Mouse (Mus musculus) lung, adult 18-20 months (tissue): ENCODE measurements around the gene Pwwp2a.
A peak's percentile ranks its signal among the peaks of the same experiment; 100 is the strongest.

ENCODE experiments used
- DNase-seq, 2 experiments: peaks; one replicate each; pipeline ENCODE4 v3.0.0; 2022; ENCODE audit warnings: mixed read lengths in 2 of 2

Pwwp2a gene

DNA sequence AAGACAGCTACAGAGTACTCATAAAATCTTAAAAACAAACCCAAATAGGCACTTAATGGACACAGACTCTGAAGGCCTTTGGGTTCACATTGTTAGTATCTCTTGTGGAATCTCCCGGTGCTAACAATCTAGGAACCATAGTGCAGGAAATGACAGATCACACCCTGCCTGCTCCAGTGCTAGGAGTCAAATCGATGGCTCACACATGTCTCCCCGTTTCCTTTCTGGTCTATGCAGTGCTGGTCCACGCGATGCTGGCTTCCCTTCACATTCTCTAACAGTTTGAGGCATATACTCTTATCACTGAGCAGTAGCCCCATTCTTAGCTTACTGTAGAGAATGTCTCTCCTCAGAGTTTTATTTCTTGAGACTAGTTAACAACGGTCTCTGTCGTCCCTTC, 46.0 kb downstream of the Pwwp2a start:
- no peak for DNase-seq

DNA sequence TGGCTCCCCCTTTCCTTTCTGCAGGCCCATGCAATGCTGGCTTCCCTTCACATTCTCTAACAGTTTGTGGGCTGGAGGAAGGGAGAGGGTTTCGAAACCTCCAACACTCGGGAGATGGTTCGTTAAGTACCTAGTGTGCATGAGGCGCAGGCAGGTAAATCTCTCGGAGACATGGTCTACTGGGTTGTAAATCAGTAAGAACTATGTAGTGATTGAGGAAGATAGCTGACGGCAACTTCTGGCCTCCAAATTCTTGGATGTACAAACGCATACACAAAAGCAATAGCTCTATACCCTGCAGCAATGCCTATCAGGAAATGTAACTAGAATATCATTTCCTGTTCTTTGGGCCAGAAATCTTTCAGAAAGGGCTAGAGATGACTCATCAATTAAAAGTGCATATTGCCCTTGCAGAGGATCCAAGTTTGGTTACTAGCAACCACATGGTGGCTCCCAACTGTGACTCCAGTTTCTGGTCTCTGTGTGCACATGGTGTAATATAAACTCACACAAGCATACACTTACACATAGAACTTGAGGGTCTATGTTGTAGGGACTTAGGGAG, 47.0 kb downstream of the Pwwp2a start:
- no peak for DNase-seq

DNA sequence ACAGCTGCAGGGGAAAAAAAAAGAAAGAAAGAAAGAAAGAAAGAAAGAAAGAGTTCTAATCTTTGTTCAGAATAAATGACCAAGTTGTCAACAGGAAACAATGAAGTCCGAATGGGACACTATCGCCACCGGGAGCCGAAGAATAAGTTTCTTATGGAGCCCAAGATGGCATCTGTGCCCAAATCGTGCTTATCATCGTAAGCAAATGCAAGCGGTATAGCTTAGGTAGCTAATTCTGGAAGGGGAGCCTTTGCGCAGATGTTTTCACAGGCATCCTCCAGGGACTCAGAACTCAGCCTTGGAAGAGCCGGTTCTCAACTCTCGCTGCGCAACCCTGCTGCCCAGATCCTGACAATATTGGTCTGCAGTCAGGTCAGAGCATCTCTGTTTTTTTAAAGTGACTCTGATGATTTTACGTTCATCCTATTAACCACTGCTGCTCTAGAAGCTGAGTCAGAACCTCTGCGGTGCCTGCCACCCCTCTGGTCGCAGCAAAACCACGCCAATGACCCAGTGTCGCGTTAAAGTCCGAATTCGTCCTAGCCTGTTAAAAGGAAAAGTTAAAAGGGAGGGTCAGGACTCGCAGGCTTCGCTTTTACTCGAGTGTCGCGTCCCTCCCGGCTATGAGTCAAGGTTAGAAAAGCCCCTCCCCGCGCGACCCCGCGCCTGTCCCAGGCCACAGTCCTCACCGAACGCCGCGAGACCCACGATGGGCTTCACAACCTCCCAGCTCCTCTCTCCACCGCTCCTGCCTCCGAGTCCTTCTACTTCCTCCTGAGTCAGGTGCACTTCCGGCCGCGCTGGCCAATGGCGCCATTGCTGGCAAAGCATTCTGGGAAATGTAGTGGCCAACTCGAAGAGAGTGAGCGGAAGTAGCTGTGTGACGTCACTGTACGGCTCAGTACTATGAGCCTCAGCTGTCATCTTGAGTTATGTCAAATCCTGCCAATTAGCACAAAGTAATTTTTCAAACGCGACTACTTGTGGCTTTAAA, 65.7 kb downstream of the Pwwp2a start, which contains the start of gene Ttc1:
Ttc1 (minus strand) TSS at position 776 of the 994 bp plus-strand sequence.
- DNase-seq = peak; percentile 97 to 99

GRCm38 (mm10) chr11:43751542-43751941, 69.7 kb downstream of the Pwwp2a start:
- no peak for DNase-seq

DNA sequence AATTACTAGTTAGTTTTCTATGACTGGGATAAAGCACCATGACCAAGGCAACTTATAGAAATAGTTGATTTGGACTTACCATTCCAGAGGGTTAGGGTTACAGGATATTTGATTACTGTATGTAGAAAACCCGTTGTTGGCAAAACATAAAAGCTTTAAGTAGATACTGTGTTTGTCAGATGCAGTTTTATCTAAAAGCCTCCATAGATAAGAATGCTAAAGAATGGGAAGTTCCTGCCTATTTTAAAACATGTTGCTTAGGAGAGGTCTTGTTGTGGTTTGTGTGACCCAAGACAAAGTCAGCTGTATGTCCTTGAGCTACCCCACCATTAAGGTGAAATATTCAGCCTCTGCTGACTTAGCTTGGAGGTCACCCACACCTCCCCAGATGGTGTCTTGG, 72.8 kb downstream of the Pwwp2a start:
- no peak for DNase-seq

DNA sequence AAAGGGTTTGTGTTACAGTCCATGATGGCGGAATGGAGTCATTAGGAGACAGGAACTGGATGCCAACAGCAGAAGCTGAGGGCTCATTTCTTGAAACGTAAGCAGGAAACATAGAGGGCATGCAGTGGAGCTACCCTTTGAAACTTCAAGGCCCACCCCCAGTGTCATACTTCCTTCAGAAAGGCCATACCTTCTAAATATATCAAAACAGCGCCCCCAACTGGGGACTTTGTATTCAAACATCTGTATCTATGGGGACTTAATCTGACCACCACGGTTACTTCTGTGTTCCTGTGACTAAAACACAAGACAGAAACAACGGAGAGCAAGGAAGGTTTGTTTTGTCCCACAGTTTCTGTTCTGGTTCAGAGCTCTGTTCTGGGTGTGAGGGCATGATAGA, 73.6 kb downstream of the Pwwp2a start:
- no peak for DNase-seq

DNA sequence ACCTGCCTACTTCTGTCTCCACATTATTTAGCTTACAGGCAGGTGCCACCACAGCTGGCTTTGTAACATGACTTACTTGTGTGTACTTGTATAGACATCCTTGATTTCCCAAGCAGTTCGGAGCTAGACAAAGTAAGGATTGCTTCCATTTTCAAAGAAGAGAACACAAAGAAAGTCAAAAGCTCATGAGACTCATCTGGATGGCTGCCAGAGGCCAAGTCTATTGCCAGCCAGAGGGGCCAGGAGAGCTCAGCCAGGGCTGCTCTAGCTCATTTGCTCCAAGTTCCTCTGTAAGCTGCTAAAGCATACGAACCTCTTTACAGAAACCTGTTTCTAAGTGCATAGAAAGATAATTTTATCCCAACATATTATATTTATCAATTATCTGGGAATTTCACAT, 76.6 kb downstream of the Pwwp2a start:
- DNase-seq = no peak

DNA sequence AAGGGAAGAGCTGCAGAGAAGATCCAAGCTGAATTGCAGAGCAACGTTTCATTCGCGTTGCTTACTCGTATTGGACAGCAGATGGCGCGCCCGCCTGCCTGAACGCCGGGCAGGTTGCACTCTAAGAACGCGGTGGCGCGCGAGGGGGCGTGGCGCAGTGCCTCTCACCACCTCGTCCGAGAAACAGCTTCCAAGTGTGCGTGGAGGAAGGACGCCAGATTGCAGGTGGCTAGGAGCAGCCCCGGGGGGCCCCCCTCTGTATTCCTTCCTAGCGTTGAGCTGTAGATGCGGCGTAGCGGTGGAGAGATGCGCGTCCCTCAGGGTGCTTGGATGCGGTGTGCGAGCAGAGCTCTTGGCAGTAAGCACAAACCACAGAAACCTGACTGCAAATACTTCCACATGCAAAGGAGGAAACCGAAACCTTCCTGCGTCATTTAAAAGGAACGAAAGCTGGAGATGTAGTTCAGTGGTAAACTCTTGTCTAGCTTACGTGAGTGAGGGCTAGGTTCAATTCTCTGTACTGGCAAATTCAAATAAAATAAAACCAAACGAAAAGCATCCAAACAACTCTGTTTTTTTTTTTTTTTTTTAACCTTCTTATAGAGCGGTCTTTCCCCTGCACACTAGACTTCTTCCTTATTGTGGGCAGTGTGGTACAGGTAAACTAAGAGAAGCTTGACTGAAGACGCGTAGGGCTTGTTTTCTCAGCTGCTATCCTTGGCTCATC, 85.3 kb downstream of the Pwwp2a start:
- DNase-seq = peak; percentile 79

GRCm38 (mm10) chr11:43767749-43768148, 86.0 kb downstream of the Pwwp2a start:
- no peak for DNase-seq

DNA sequence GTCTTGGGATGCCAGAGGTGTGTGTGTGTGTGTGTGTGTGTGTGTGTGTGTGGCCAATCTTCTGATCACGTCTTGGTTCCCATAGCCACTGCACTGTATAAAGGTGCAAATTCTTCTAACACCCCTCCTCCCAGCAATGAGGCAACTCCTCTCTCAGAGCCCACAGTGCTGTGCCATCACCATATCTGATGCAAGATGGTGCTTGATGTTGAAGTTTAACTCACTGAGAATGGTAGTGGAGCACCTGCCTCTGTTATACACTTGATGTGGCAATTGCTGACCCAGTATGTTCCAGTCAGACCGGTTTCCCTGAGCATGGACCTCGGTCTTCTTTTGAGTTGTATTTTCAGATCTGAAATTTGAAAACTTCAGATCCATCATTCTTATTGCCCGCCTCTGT, 88.3 kb downstream of the Pwwp2a start:
- DNase-seq = peak; percentile 24 to 50
